Mouse (Mus musculus): ENCODE measurements around the gene Mob3b.

Gene Mob3b

DNA sequence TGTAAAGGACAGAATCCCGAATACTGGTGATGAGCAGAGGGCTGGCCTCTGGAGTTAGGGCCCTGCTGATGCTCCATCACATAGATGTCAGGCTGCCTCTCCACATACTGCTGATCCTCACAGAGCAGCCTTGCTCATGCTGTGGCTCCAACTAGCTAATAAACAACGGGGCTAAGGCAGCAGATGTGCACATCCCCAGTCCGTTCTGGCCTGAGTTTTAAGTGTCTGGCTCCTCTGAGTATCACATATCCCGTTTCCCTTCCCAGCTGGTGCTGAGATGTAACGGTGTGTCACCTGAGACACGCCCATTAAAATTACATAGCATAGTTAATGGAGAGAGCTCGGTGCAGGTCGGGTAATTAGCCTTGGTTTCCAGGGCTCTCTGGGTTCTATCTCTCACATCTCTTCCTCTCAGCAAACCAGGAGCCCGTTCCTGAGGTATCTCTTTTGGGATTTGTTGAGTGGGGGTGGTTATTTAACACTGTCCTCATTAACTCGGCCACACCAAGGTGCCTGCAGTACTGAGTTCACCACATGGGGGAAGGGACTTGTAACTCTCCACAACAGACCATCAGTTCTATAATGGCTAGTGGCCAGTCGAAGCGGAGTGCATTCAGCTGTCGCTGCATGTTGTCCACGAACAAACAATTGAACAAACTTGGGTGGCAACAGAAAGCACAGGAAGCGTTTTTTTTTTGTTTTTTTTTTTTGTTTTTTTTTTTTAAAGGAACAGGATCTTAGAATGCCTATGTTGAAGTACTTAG, 92.0 kb downstream of the Mob3b start:
- no peak for DNase-seq (ENCODE audit: low read depth, low spot score)

DNA sequence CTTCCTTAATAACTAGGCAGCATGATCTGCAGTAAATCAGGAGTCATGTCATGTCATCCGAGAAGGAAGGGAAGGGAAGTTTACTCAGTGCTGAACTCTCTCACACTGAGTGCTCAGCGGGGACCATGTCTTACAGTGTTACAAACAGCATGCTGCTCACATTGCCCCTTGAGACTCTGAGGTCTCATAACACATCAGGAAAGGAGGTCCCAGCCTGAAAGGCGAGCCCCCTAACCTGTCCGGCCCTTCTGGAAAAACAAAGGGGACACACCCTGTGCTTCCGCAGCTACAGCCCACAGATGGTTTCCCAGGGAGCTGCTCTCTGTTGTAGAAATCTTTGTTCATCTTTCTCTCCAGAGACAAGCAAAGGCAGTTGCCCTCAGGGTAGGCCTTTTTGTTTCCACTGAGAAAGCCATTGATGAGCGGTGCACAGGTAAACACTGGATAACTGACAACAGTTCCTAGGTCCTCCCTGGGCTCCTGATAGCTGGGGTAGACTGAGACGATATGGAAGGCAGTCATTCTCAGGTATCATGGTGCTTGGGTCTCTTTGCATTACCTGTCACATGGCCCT, 94.1 kb downstream of the Mob3b start:
- no peak for DNase-seq (ENCODE audit: low read depth, low spot score)

DNA sequence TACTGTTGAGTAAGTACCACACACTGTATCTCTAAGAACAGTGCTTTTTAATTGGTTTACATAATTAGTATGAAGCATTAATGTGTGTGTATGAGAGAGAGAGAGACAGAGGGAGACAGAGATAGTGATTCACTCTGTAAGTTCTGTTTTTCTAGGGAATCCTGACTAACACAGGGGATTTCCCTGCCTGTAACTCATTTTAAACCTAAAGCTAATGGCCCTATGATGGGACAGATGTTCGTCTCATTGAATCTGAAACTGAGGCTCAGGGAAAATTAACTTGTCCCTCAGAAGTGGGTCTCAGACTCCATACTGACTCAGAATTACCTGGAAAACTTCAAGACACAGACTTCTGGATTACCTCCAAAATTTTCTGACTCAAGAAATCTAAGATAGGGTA, 96.3 kb downstream of the Mob3b start:
- peak; percentile 6 for DNase-seq (ENCODE audit: low read depth, low spot score)

DNA sequence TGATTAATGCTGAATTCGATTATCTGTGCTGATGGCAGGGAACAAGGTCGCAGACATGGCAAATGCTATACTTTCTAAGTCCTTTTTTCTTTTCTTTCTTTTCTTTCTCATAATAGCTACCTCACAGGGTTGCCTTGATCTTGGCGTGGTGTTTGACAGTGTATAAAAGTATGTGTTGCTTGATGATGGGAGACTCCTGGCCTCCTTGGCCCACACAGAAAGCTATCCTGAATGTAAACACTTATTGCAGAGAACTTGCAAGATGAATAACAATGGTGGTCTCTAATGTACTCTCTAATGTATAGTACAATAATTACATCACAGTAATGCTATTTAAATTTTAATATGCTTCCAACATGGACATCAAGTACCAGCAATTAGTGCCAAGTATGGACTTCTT, 96.9 kb downstream of the Mob3b start:
- no peak for DNase-seq (ENCODE audit: low read depth, low spot score)

DNA sequence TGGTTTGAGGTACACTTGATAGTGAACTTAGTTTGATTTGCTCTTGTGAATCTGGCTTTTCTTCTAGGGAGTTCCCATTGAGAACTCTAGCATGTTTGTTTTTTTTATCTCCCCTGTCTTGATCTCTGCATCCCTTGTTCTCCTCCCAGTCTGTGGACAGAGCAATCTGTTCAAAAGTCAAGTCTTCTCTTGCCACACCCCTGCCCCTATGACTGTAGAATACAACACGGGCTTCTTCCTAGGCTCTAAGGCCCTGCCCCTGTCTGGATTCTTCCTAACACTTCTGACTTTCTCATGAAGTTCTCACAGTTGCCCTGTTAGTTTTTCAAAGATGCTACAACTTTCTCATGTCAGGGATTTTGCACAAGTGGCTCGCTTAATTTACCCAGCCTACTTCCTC, 102.9 kb downstream of the Mob3b start:
- DNase-seq (ENCODE audit: low read depth, low spot score): no peak

GRCm38 (mm10) chr4:35052174-35052942, 104.9 kb downstream of the Mob3b start:
- DNase-seq (ENCODE audit: low read depth, low spot score): no peak

DNA sequence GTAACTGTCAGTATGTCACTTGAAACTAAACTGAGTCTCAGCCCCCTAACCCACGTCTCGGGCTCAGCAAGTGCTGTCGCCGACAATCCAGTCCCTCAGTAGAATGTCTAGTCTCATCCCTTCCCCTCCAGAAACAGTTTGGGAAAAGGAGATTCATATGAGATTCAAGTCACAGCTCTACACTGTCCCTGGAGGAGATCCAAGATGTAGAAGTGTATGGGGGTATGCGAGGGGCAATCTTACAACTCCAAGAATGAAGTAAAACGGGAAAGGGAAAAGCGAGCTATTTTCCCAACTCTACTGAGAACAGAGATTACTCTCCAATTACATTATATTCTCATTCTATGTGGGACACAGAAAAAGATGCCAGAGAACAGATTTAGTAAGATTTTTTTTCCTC, 106.1 kb downstream of the Mob3b start:
- no peak for DNase-seq (ENCODE audit: low read depth, low spot score)

DNA sequence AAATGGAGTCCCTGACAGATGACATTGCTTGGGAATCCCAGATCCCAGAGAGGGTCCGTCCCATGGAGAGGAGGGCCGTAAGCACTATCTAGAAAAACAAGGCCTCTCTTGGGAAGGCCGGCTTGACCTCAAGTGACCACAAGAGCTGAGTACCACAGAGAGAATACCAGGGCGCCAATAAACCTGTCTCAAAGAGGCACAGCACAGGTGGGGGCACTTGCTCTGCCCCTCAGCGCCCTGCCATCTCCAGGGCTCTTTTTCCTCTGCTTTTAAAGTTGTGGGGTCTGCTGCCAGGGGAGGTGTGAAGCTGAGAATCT, 107.6 kb downstream of the Mob3b start:
- DNase-seq (ENCODE audit: low read depth, low spot score): no peak

GRCm38 (mm10) chr4:35049036-35049741, 108.1 kb downstream of the Mob3b start:
- no peak for DNase-seq (ENCODE audit: low read depth, low spot score)

GRCm38 (mm10) chr4:35040896-35041295, 116.4 kb downstream of the Mob3b start:
- DNase-seq (ENCODE audit: low read depth, low spot score): no peak

- no peak for DNase-seq (ENCODE audit: low read depth, low spot score)
Measured at GRCm38 (mm10) chr4:35040306-35040705, 117.0 kb downstream of the Mob3b start.

- DNase-seq (ENCODE audit: low read depth, low spot score): no peak
Measured at GRCm38 (mm10) chr4:35037824-35038223, 119.5 kb downstream of the Mob3b start.

DNA sequence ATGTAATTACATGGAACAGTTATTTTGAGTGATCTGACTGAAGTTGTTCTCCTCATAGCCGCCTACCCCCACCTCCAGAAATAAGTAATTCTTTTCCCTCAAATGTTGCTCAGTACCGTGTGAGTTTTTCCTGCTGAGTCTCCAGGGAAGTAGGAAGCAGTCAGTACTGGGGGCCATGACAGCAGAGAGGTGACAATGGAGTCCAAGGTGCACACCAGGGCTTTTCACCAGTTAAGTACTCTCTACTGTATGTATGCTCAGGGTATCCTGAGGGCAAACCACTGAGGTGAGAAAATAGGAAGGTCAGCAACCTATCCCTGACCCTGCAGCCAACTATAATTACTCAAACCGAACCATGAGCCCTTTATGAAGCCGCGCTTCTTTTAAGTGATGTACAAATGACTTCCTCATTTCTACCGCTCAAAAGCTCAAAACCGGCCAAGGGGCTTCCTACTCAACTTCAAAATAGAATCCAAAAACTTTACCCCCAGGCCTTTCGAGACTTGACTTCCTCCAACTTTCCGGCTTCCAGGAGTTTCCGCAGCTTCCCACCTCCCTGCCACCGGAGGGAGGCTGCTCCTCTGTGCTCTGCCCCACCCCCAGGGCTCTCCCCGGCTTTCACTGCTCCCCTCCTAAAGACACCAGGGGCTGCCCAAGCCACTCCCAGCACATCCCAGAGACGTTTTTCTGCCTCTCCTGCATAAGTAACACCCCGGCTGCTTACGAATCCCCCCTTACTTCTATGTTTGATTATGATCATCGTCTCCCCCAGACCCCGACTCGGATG, 122.6 kb downstream of the Mob3b start:
- DNase-seq (ENCODE audit: low read depth, low spot score): no peak

GRCm38 (mm10) chr4:35032758-35033157, 124.5 kb downstream of the Mob3b start:
- DNase-seq (ENCODE audit: low read depth, low spot score): no peak

DNA sequence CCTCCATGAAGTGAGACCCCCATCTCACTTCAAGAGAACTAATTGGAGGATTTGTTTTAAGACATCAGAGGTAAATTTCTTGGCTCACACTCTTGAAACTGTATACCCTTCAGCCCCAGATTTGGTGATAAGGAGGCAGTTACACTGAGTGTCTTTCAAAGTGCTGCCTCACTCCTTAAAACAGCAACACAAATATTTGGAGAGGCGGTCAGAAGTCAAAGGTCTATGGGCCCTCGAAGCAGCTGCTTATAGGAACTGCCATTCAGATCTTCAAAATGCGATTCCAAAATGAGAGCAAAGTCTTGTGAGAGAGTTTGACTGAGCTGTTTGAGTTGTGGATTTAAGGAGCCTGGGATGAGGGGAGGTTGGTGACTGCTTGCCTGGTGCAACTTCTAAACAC, 125.7 kb downstream of the Mob3b start:
- no peak for DNase-seq (ENCODE audit: low read depth, low spot score)

- no peak for DNase-seq (ENCODE audit: low read depth, low spot score)
Measured at GRCm38 (mm10) chr4:35031141-35031540, 126.1 kb downstream of the Mob3b start.

- DNase-seq (ENCODE audit: low read depth, low spot score): no peak
Measured at GRCm38 (mm10) chr4:35018416-35018815, 138.9 kb downstream of the Mob3b start.

GRCm38 (mm10) chr4:35012401-35013307, 144.6 kb downstream of the Mob3b start:
- no peak for DNase-seq (ENCODE audit: low read depth, low spot score)

DNA sequence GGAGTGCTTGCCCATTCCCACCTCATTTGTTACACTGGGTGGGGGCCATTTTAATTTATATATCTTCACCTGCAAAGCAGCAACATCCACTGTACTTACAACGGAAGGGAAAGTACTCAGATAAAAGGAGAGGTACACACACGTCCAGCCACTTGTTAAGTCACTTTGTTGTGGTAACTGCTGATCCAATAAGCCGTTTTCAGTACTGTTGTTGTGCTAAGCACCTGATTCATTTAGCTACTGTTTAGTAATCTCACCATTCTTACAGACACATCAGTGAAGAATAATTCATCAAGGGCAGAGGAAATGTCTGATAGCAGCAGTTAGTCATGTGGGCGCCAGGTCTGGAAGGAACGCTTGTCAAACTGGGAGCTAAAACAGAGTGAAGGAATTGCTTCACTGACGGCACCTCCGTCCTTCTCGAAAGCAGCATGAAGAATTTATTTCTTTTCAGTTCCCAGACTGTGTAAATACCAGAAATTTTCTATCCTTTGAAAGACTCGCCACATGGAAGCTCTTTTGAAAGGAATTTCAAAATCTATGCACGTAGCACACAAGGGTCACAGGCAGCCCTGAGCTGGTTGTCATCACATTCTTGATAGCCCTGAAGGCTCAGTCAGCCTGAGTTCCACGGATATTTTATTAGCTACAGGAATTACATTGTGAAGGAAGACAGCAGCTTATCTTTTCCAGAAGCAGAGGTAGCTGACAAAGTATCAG, 150.6 kb downstream of the Mob3b start:
- peak; percentile 29 for DNase-seq (ENCODE audit: low read depth, low spot score)

DNA sequence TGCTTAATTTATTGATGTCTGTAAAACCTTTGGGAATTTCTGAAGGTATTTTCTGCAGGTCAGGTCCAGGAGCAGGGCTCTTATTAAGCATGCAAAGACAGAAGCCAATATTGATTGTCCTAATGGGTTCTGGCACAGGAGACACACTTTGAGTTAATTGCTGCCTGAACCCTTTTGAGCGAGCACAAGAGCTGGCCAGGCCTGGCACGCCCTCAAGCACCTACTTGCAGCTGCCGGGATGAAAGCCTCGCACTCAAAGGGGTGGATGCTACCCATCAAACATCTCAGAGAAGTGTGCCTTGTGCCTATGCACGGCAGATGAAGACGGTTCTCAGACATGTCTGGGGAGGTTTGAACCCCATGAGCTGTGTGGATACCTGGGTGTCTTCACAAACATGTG, 151.2 kb downstream of the Mob3b start:
- no peak for DNase-seq (ENCODE audit: low read depth, low spot score)

Measured in 3T3-L1 (cell line).